Mouse (Mus musculus) neural tube, embryonic 15.5 days (tissue): ENCODE results near the gene Kcnn1. TPM values are rescaled to one million over a fixed set of nuclear protein-coding genes. Genes with fewer than 3 reads are reported as not detected.
A peak's percentile ranks its signal among the peaks of the same experiment; 100 is the strongest.

Source experiments
- ATAC-seq: fragments of 200-750 bp; cut with Nextera tagmentation; 2 replicates; pipeline ENCODE4 v1.8.0; 2017; ENCODE audit warnings: mild to moderate bottlenecking, moderate TSS enrichment, moderate library complexity; ENCODE audit not compliant: low FRiP score
- H3K27ac ChIP-seq: fragments of 300-500 bp; sonication (generic); replicated peaks from 2 replicates; pipeline ENCODE4 v1.5.1; 2015; ENCODE audit warnings: mild to moderate bottlenecking, inconsistent platforms
- H3K27me3 ChIP-seq: fragments of 300-500 bp; sonication (generic); replicated peaks from 2 replicates; pipeline ENCODE4 v1.6.1; 2015; ENCODE audit warnings: inconsistent platforms
- H3K36me3 ChIP-seq: fragments of 300-500 bp; sonication (generic); 2 replicates; pipeline ENCODE4 v1.6.1; 2015; ENCODE audit warnings: inconsistent platforms
- H3K4me1 ChIP-seq: fragments of 300-500 bp; sonication (generic); 2 replicates; pipeline ENCODE4 v1.6.1; 2015; ENCODE audit warnings: inconsistent platforms
- H3K4me2 ChIP-seq: fragments of 300-500 bp; sonication (generic); 2 replicates; pipeline ENCODE4 v1.6.1; 2015; ENCODE audit warnings: inconsistent platforms, mild to moderate bottlenecking, moderate library complexity
- H3K4me3 ChIP-seq: fragments of 300-500 bp; sonication (generic); replicated peaks from 2 replicates; pipeline ENCODE4 v1.5.1; 2015; ENCODE audit warnings: mild to moderate bottlenecking, inconsistent platforms
- H3K9ac ChIP-seq: fragments of 300-500 bp; sonication (generic); replicated peaks from 2 replicates; pipeline ENCODE4 v1.6.1; 2015; ENCODE audit warnings: mild to moderate bottlenecking, inconsistent platforms
- H3K9me3 ChIP-seq: fragments of 300-500 bp; sonication (generic); replicated peaks from 2 replicates; pipeline ENCODE4 v1.6.1; 2016; ENCODE audit warnings: inconsistent platforms
- WGBS: fragments of 180-500 bp; shearing (Covaris S2); methylation state at CpG from one replicate; pipeline ENCODE4 v1.1.7; 2015; ENCODE audit warnings: mixed read lengths; 5-methylcytosine and 5-hydroxymethylcytosine counted together
- polyA plus RNA-seq: library from polyadenylated mRNA; unstranded; fragments of >200 nt; fragmentation: Nextera tagmentation; extraction: Ambion mirVana; gene quantifications from 2 replicates; pipeline ENCODE4 v1.2.1, GENCODE M21; 2015

The Kcnn1 gene
- polyA plus RNA-seq, 1 experiment from 2014 or later, result 18.6 TPM

- peaks cover 27% of the 10 kb centered on the region for H3K36me3 ChIP-seq
- H3K4me2 ChIP-seq, result peak within 1 kb of the TSS; percentile 50
- no peak within 1 kb of the TSS for H3K27ac ChIP-seq
- peaks cover 22% of the 10 kb centered on the region for H3K4me1 ChIP-seq
- WGBS, result 4% methylated on average over 80 of the region's 80 CpGs
- H3K9ac ChIP-seq, result 0 out of 2 replicates have a peak within 1 kb of the TSS, but pooled peaks have one; percentile 10
- no peak for ATAC-seq
- H3K9me3 ChIP-seq, result no peaks in the 10 kb centered on the region
- H3K4me3 ChIP-seq, result peak within 1 kb of the TSS; percentile 25
- H3K27me3 ChIP-seq, result peaks cover 61% of the 10 kb centered on the region
Observed at GRCm38 (mm10) chr8:70892022-70892895, 29.2 kb upstream of the Kcnn1 start, which contains the start of gene Slc5a5. Gene Slc5a5 (minus strand): TSS chr8:70892757.

GRCm38 (mm10) chr8:70891356-70891755 lies 28.3 kb upstream of the Kcnn1 start:
- Histone ChIP-seq H3K9me3 (no peaks in the 10 kb centered on the region), H3K27ac (no peak overlapping the region), H3K9ac (no peak overlapping the region), H3K36me3 (peaks cover 27% of the 10 kb centered on the region), H3K4me2 (no peak overlapping the region), H3K27me3 (peaks cover 62% of the 10 kb centered on the region), H3K4me3 (no peak overlapping the region), H3K4me1 (peaks cover 20% of the 10 kb centered on the region)
- ATAC-seq, result no peak
- WGBS, result 9% methylated on average over 21 of the region's 21 CpGs

- Histone ChIP-seq H3K36me3 (peaks cover 26% of the 10 kb centered on the region), H3K9ac (no peak overlapping the region), H3K4me1 (peaks cover 13% of the 10 kb centered on the region), H3K27me3 (peaks cover 69% of the 10 kb centered on the region), H3K9me3 (no peaks in the 10 kb centered on the region), H3K4me2 (no peak overlapping the region), H3K4me3 (no peak overlapping the region), H3K27ac (no peak overlapping the region)
- WGBS, result 94% methylated on average over 5 of the region's 5 CpGs
- ATAC-seq, result no peak
Observed at GRCm38 (mm10) chr8:70890656-70891055, 27.6 kb upstream of the Kcnn1 start.

GRCm38 (mm10) chr8:70887669-70888068 lies 24.6 kb upstream of the Kcnn1 start:
- no peak; the same call in 1 of the 2 replicates for ATAC-seq

GRCm38 (mm10) chr8:70885612-70886011 lies 22.6 kb upstream of the Kcnn1 start:
- H3K9me3 ChIP-seq, result no peaks in the 10 kb centered on the region
- peaks cover 27% of the 10 kb centered on the region for H3K27me3 ChIP-seq
- H3K36me3 ChIP-seq, result no peaks in the 10 kb centered on the region; the same call in 1 of the 2 replicates
- no peak overlapping the region for H3K27ac ChIP-seq
- no peaks in the 10 kb centered on the region; the same call in 1 of the 2 replicates for H3K4me1 ChIP-seq
- 17% methylated on average over 12 of the region's 12 CpGs for WGBS
- H3K9ac ChIP-seq, result no peak overlapping the region
- no peak for ATAC-seq
- H3K4me2 ChIP-seq, result no peak overlapping the region
- no peak overlapping the region for H3K4me3 ChIP-seq

More at GRCm38 (mm10) chr8:70887669-70888068, 24.6 kb upstream of the Kcnn1 start:
- H3K4me1 ChIP-seq, result peaks cover 10% of the 10 kb centered on the region
- peak overlapping the region; percentile 40 for H3K4me2 ChIP-seq
- H3K9me3 ChIP-seq, result no peaks in the 10 kb centered on the region
- peak overlapping the region; percentile 16; the same call in 1 of the 2 replicates for H3K4me3 ChIP-seq
- no peaks in the 10 kb centered on the region; the same call in 1 of the 2 replicates for H3K36me3 ChIP-seq
- peaks cover 47% of the 10 kb centered on the region for H3K27me3 ChIP-seq
- no peak overlapping the region for H3K27ac ChIP-seq
- 4% methylated on average over 15 of the region's 18 CpGs for WGBS
- H3K9ac ChIP-seq, result no peak overlapping the region

- no peaks in the 10 kb centered on the region for H3K36me3 ChIP-seq
- peaks cover 20% of the 10 kb centered on the region for H3K27me3 ChIP-seq
- no peak overlapping the region for H3K4me3 ChIP-seq
- no peak overlapping the region for H3K27ac ChIP-seq
- no peaks in the 10 kb centered on the region for H3K9me3 ChIP-seq
- 91% methylated on average over 10 of the region's 10 CpGs for WGBS
- H3K4me1 ChIP-seq, result peaks cover 5% of the 10 kb centered on the region; the same call in 1 of the 2 replicates
- H3K4me2 ChIP-seq, result no peak overlapping the region
- H3K9ac ChIP-seq, result no peak overlapping the region
- no peak for ATAC-seq
Observed at GRCm38 (mm10) chr8:70884683-70885082, 21.6 kb upstream of the Kcnn1 start.

GRCm38 (mm10) chr8:70884186-70884585 lies 21.1 kb upstream of the Kcnn1 start:
- H3K27me3 ChIP-seq, result peaks cover 20% of the 10 kb centered on the region
- ATAC-seq, result no peak
- WGBS, result 79% methylated on average over 4 of the region's 4 CpGs
- H3K36me3 ChIP-seq, result no peaks in the 10 kb centered on the region
- peaks cover 5% of the 10 kb centered on the region; the same call in 1 of the 2 replicates for H3K4me1 ChIP-seq
- no peaks in the 10 kb centered on the region for H3K9me3 ChIP-seq
- H3K4me3 ChIP-seq, result no peak overlapping the region
- H3K9ac ChIP-seq, result no peak overlapping the region
- no peak overlapping the region for H3K4me2 ChIP-seq
- H3K27ac ChIP-seq, result no peak overlapping the region

GRCm38 (mm10) chr8:70880546-70880945 lies 17.5 kb upstream of the Kcnn1 start:
- peaks cover 5% of the 10 kb centered on the region; the same call in 1 of the 2 replicates for H3K4me1 ChIP-seq
- H3K9ac ChIP-seq, result no peak overlapping the region
- ATAC-seq, result no peak
- no peak overlapping the region for H3K4me3 ChIP-seq
- no peaks in the 10 kb centered on the region for H3K36me3 ChIP-seq
- no peaks in the 10 kb centered on the region for H3K9me3 ChIP-seq
- no peak overlapping the region for H3K4me2 ChIP-seq
- 0 out of 2 replicates have a peak, but pooled peaks cover 5% of the 10 kb centered on the region for H3K27me3 ChIP-seq
- WGBS, result 35% methylated on average over 11 of the region's 11 CpGs
- no peak overlapping the region for H3K27ac ChIP-seq

- H3K27me3 ChIP-seq, result 0 out of 2 replicates have a peak, but pooled peaks cover 3% of the 10 kb centered on the region
- no peak for ATAC-seq
- peaks cover 5% of the 10 kb centered on the region; the same call in 1 of the 2 replicates for H3K4me1 ChIP-seq
- no peak overlapping the region for H3K9ac ChIP-seq
- 13% methylated on average over 4 of the region's 4 CpGs for WGBS
- no peaks in the 10 kb centered on the region for H3K9me3 ChIP-seq
- no peaks in the 10 kb centered on the region for H3K36me3 ChIP-seq
- H3K4me3 ChIP-seq, result no peak overlapping the region
- H3K4me2 ChIP-seq, result no peak overlapping the region
- no peak overlapping the region for H3K27ac ChIP-seq
Observed at GRCm38 (mm10) chr8:70880126-70880525, 17.1 kb upstream of the Kcnn1 start.

GRCm38 (mm10) chr8:70879500-70879899 lies 16.4 kb upstream of the Kcnn1 start:
- Histone ChIP-seq H3K9me3 (no peaks in the 10 kb centered on the region), H3K9ac (no peak overlapping the region), H3K36me3 (no peaks in the 10 kb centered on the region), H3K27ac (no peak overlapping the region), H3K4me2 (no peak overlapping the region), H3K4me1 (peaks cover 5% of the 10 kb centered on the region; the same call in 1 of the 2 replicates), H3K4me3 (no peak overlapping the region), H3K27me3 (0 out of 2 replicates have a peak, but pooled peaks cover 3% of the 10 kb centered on the region)
- 44% methylated on average over 4 of the region's 4 CpGs for WGBS
- no peak for ATAC-seq

- 0 out of 2 replicates have a peak, but pooled peaks cover 3% of the 10 kb centered on the region for H3K27me3 ChIP-seq
- WGBS, result 57% methylated on average over 2 of the region's 2 CpGs
- H3K4me2 ChIP-seq, result no peak overlapping the region
- no peaks in the 10 kb centered on the region for H3K36me3 ChIP-seq
- ATAC-seq, result no peak
- H3K27ac ChIP-seq, result no peak overlapping the region
- H3K9me3 ChIP-seq, result no peaks in the 10 kb centered on the region
- peaks cover 13% of the 10 kb centered on the region for H3K4me1 ChIP-seq
- no peak overlapping the region for H3K4me3 ChIP-seq
- no peak overlapping the region for H3K9ac ChIP-seq
Observed at GRCm38 (mm10) chr8:70878178-70878577, 15.1 kb upstream of the Kcnn1 start.

- ATAC-seq, result no peak
- WGBS, result 71% methylated on average over 4 of the region's 4 CpGs
- Histone ChIP-seq H3K36me3 (no peaks in the 10 kb centered on the region), H3K27ac (no peak overlapping the region), H3K9me3 (no peaks in the 10 kb centered on the region), H3K4me2 (no peak overlapping the region), H3K27me3 (0 out of 2 replicates have a peak, but pooled peaks cover 3% of the 10 kb centered on the region), H3K9ac (no peak overlapping the region), H3K4me3 (no peak overlapping the region), H3K4me1 (peaks cover 27% of the 10 kb centered on the region)
Observed at GRCm38 (mm10) chr8:70876382-70876781, 13.3 kb upstream of the Kcnn1 start.
